Mouse (Mus musculus) heart, adult 9 months (tissue): ENCODE data around the gene AA986860.
A peak's percentile ranks its signal among the peaks of the same experiment; 100 is the strongest.

Experiments
- DNase-seq, 2 experiments: peaks; one replicate each; pipeline ENCODE4 v3.0.0; 2022; ENCODE audit warnings: low spot score in 2 of 2

AA986860 gene

GRCm38 (mm10) chr1:130731741-130732337, at the start of gene AA986860:
Gene AA986860 (plus strand): TSS chr1:130731976.
- no peak for DNase-seq

GRCm38 (mm10) chr1:130683905-130684304, 47.9 kb upstream of the AA986860 start:
- no peak for DNase-seq

GRCm38 (mm10) chr1:130698601-130699000, 33.2 kb upstream of the AA986860 start:
- no peak for DNase-seq

- peak; percentile 73 to 80 for DNase-seq
These were observed 31.7 kb upstream of the AA986860 start for GRCm38 (mm10) chr1:130699937-130700633.

GRCm38 (mm10) chr1:130701976-130702375, 29.8 kb upstream of the AA986860 start:
- no peak for DNase-seq

- no peak for DNase-seq
These were observed 28.2 kb upstream of the AA986860 start for GRCm38 (mm10) chr1:130703613-130704012.

GRCm38 (mm10) chr1:130710283-130711080, 21.3 kb upstream of the AA986860 start:
- peak in 1 of 2 experiments; percentile 34 for DNase-seq

GRCm38 (mm10) chr1:130714046-130714445, 17.7 kb upstream of the AA986860 start:
- DNase-seq, result no peak

- peak; percentile 92 to 95 for DNase-seq
These were observed 16.1 kb upstream of the AA986860 start, which contains the start of gene Gm29427 for GRCm38 (mm10) chr1:130715561-130716217. Gene Gm29427 (minus strand): TSS chr1:130715799.

- no peak for DNase-seq
These were observed 15.6 kb upstream of the AA986860 start for GRCm38 (mm10) chr1:130716218-130716512.

- DNase-seq, result no peak
These were observed 15.1 kb upstream of the AA986860 start for GRCm38 (mm10) chr1:130716513-130717290.

GRCm38 (mm10) chr1:130717291-130717871, 14.4 kb upstream of the AA986860 start, which contains the start of gene Yod1:
Gene Yod1 (plus strand): TSS chr1:130717327.
- DNase-seq, result peak; percentile 89 to 91

GRCm38 (mm10) chr1:130724206-130724605, 7.6 kb upstream of the AA986860 start:
- DNase-seq, result no peak

GRCm38 (mm10) chr1:130726396-130726795, 5.4 kb upstream of the AA986860 start:
- no peak for DNase-seq

GRCm38 (mm10) chr1:130728070-130728469, 3.7 kb upstream of the AA986860 start:
- DNase-seq, result no peak

GRCm38 (mm10) chr1:130728708-130729107, 3.1 kb upstream of the AA986860 start:
- DNase-seq, result no peak

- no peak for DNase-seq
These were observed 2.6 kb upstream of the AA986860 start, which contains the start of gene Pfkfb2 for GRCm38 (mm10) chr1:130729153-130729552. Gene Pfkfb2 (minus strand): TSS chr1:130729253.

- DNase-seq, result no peak
These were observed 1.2 kb downstream of the AA986860 start for GRCm38 (mm10) chr1:130732706-130733658.

- DNase-seq, result no peak
These were observed 1.9 kb downstream of the AA986860 start for GRCm38 (mm10) chr1:130733671-130734070.

- DNase-seq, result no peak
These were observed 2.7 kb downstream of the AA986860 start for GRCm38 (mm10) chr1:130734452-130734851.
